Mouse (Mus musculus) testis, adult 2 months (tissue): ENCODE measurements around the gene Prkce.

Experiments
- CTCF ChIP-seq: fragments of 200-500 bp; IDR thresholded peaks from 2 replicates; pipeline ENCODE4 v1.5.1; 2012; ENCODE audit warnings: low read depth, mild to moderate bottlenecking, inconsistent platforms, low read length, moderate library complexity; ENCODE audit not compliant: control insufficient read depth, insufficient read depth, insufficient replicate concordance
- POLR2A ChIP-seq: fragments of 200-500 bp; IDR thresholded peaks from 2 replicates; pipeline ENCODE4 v1.6.1; 2012; ENCODE audit warnings: low read depth, mild to moderate bottlenecking, inconsistent platforms, low read length, moderate library complexity; ENCODE audit not compliant: control insufficient read depth

- TF ChIP-seq POLR2A (no peak), CTCF (no peak)
Observed at GRCm38 (mm10) chr17:86132534-86132933, 35.1 kb upstream of the Prkce start.
